Mouse (Mus musculus): ENCODE data around the gene Omg. TPM values are rescaled to one million over a fixed set of nuclear protein-coding genes. Genes with fewer than 3 reads are reported as not detected.

The Omg gene
- 0.16 TPM for polyA plus RNA-seq (2017; shearing (Covaris generic))

GRCm38 (mm10) chr11:79503845-79504244, at the start of gene Omg:
TSS of gene Omg (minus strand) at chr11:79504084.

GRCm38 (mm10) chr11:79530333-79530761, 26.5 kb upstream of the Omg start, which contains the start of the genes Evi2 and Evi2a:
TSS of gene Evi2 (minus strand) at chr11:79530589.
TSS of gene Evi2a (minus strand) at chr11:79530609.

GRCm38 (mm10) chr11:79523560-79524309, 19.9 kb upstream of the Omg start, which contains the start of gene Evi2b:
TSS of gene Evi2b (minus strand) at chr11:79523762.

Other genes with a start within 250 kb of the Omg start
- gene Wsb1, start 249.4 kb downstream of the Omg start, polyA plus RNA-seq (2017; shearing (Covaris generic)), result 137 TPM
- not detected for gene Gm9964, start 207.2 kb downstream of the Omg start, polyA plus RNA-seq (2017; shearing (Covaris generic))
- gene Nf1, start 164.4 kb downstream of the Omg start, polyA plus RNA-seq (2017; shearing (Covaris generic)), result 1.7 TPM
- gene Evi2b, start 19.7 kb upstream of the Omg start, polyA plus RNA-seq (2017; shearing (Covaris generic)), result 71.5 TPM
- 5.2 TPM for gene Evi2, start 26.5 kb upstream of the Omg start, polyA plus RNA-seq (2017; shearing (Covaris generic))
- gene Evi2a, start 26.5 kb upstream of the Omg start, polyA plus RNA-seq (2017; shearing (Covaris generic)), result 40.9 TPM
- 21.9 TPM for gene Rab11fip4, start 87.1 kb upstream of the Omg start, polyA plus RNA-seq (2017; shearing (Covaris generic))

Data from CD4-positive, CD25-positive, alpha-beta regulatory T cell, adult 9 weeks (primary cell).